Mouse (Mus musculus) megakaryocyte, embryonic 14.5 days (primary cell): ENCODE results near the gene Nr2e1.

Experiments used
- FLI1 ChIP-seq: IDR thresholded peaks from 2 replicates; pipeline ENCODE4 v1.6.1; 2012; ENCODE audit warnings: low read length, inconsistent platforms, mixed read lengths
- GATA1 ChIP-seq: IDR thresholded peaks from 3 replicates; pipeline ENCODE4 v1.6.1; 2012; ENCODE audit warnings: mixed read lengths, low read length, inconsistent platforms, borderline replicate concordance

- no peak for TF ChIP-seq GATA1
- TF ChIP-seq FLI1, result no peak
These were observed 29.6 kb upstream of the Nr2e1 start for GRCm38 (mm10) chr10:42613075-42613474.
